8 mouse cellular contexts compared by ENCODE assay signal in genomic region chr4:94746387-94746811, GRCm38 (mm10). TPM values are rescaled to one million over a fixed set of nuclear protein-coding genes. Genes with fewer than 3 reads are reported as not detected.
DNase-seq lines count a peak whose midpoint lies in the region; ATAC-seq and TF ChIP-seq lines count a peak whose summit lies in the region.

No protein-coding gene starts in this region.

- WGBS in heart, adult 2 months, result 24% methylated on average over 7 of the region's 7 CpGs
- 46% methylated on average over 7 of the region's 7 CpGs for WGBS in kidney, postnatal 0 days
- WGBS in cerebellum, adult 2 months, result 26% methylated on average over 7 of the region's 7 CpGs

- no peak overlapping the region for H3K4me2 ChIP-seq in kidney, postnatal 0 days (ENCODE audit: low read length)

- H3K27me3 ChIP-seq in heart, adult 2 months (ENCODE audit: control insufficient read depth, insufficient read depth, low read length), result no peaks in the 10 kb centered on the region
- no peaks in the 10 kb centered on the region for H3K27me3 ChIP-seq in kidney, postnatal 0 days (ENCODE audit: insufficient read depth, low read length)
- no peaks in the 10 kb centered on the region for H3K27me3 ChIP-seq in cerebellum, adult 2 months (ENCODE audit: control insufficient read depth, insufficient read depth, low read length)

- intact Hi-C loops in heart, adult 2 months (cut with DNase I), result loop anchor here (1.0 to 5.0 kb wide), 4 partner anchors 31 to 156 kb away; no protein-coding TSS in a partner anchor

- TF ChIP-seq CTCF in heart, adult 2 months (IDR thresholded peaks at IDR 0.05), result no peak
- TF ChIP-seq CTCF in kidney, postnatal 0 days (IDR thresholded peaks at IDR 0.05; ENCODE audit: low read depth), result no peak
- no peak for TF ChIP-seq CTCF in cerebellum, adult 2 months (IDR thresholded peaks at IDR 0.05; ENCODE audit: borderline replicate concordance, insufficient read depth, low read depth, low read length)

- peak overlapping the region; percentile 81 for H3K27ac ChIP-seq in heart, adult 2 months
- 0 out of 2 replicates have a peak overlapping the region, but pooled peaks have one; percentile 36 for H3K27ac ChIP-seq in kidney, postnatal 0 days
- H3K27ac ChIP-seq in cerebellum, adult 2 months (ENCODE audit: insufficient read depth, low read length), result no peak overlapping the region

- no peak overlapping the region for H3K4me3 ChIP-seq in heart, adult 2 months
- no peak overlapping the region for H3K4me3 ChIP-seq in kidney, postnatal 0 days (replicated peaks; ENCODE audit: low read depth, low read length)
- no peak overlapping the region for H3K4me3 ChIP-seq in cerebellum, adult 2 months (replicated peaks; ENCODE audit: insufficient read depth, low read depth, low read length)

- peaks cover 37% of the 10 kb centered on the region for H3K36me3 ChIP-seq in heart, adult 2 months (ENCODE audit: control insufficient read depth, insufficient read depth, low read length)
- H3K36me3 ChIP-seq in kidney, postnatal 0 days (ENCODE audit: insufficient read depth, low read length), result no peaks in the 10 kb centered on the region

- no peak; the same call in 1 of the 2 replicates for ATAC-seq in kidney, postnatal 0 days (replicated peaks; ENCODE audit: low FRiP score, low read depth)

- TF ChIP-seq POLR2A in heart, adult 2 months (IDR thresholded peaks at IDR 0.05; ENCODE audit: insufficient read depth, low read depth, low read length), result peak; percentile 76
- TF ChIP-seq POLR2A in cerebellum, adult 2 months (IDR thresholded peaks at IDR 0.05; ENCODE audit: borderline replicate concordance, insufficient read depth, low read length), result no peak

- H3K4me1 ChIP-seq in heart, adult 2 months (ENCODE audit: control insufficient read depth, insufficient read depth, low read length), result peaks cover 15% of the 10 kb centered on the region
- H3K4me1 ChIP-seq in kidney, postnatal 0 days (replicated peaks; ENCODE audit: insufficient read depth, low read length), result no peaks in the 10 kb centered on the region
- no peaks in the 10 kb centered on the region for H3K4me1 ChIP-seq in cerebellum, adult 2 months (ENCODE audit: control insufficient read depth, insufficient read depth, low read length)

- DNase-seq in embryo, embryonic 10.5 days (ENCODE audit: low spot score), result peak; percentile 9
- no peak for DNase-seq in embryo, embryonic 9.5 days (ENCODE audit: extremely low spot score)
- DNase-seq in heart, adult 2 months, result peak; percentile 74 to 89
- DNase-seq in kidney, postnatal 0 days (ENCODE audit: low spot score), result peak; percentile 72
- peak; percentile 88 for DNase-seq in lung, postnatal 36 days
- DNase-seq in thymus, postnatal 4 days, result no peak
- DNase-seq in cerebellum, adult 2 months, result no peak
- no peak for DNase-seq in layer of hippocampus, postnatal 25 days (ENCODE audit: extremely low spot score in 1 of 2, low spot score in 1 of 2)

- TF ChIP-seq EP300 in heart, adult 2 months (IDR thresholded peaks at IDR 0.05; ENCODE audit: insufficient read depth, low read depth, low read length), result peak; percentile 73

- no peaks in the 10 kb centered on the region for H3K9me3 ChIP-seq in kidney, postnatal 0 days (replicated peaks; ENCODE audit: low read length)

- peaks cover 4% of the 10 kb centered on the region; the same call in 1 of the 2 replicates for H3K79me2 ChIP-seq in heart, adult 2 months (replicated peaks; ENCODE audit: control insufficient read depth, insufficient read depth, low read length)

- H3K9ac ChIP-seq in heart, adult 2 months (ENCODE audit: low read depth, low read length), result no peak overlapping the region
- no peak overlapping the region for H3K9ac ChIP-seq in kidney, postnatal 0 days (ENCODE audit: low read depth, low read length)

RNA-seq across cellular contexts. Expression of gene Tek, which starts 7.3 kb away (rescaled TPM):
- total RNA-seq in heart, adult 2 months (2021), result 10 to 100 TPM; 37.0 to 40.3 TPM
- 16.8 and 33.1 TPM in 2 replicates for polyA plus RNA-seq in heart, adult 2 months (2012; rRNA removed)
- 26.8 and 27.7 TPM in 2 replicates for polyA plus RNA-seq in kidney, postnatal 0 days (2015; fragmentation: Nextera tagmentation; extraction: Ambion mirVana)
- polyA plus RNA-seq in cerebellum, adult 2 months (2012; rRNA removed), result 7.6 and 8.7 TPM in 2 replicates
- 10 to 100 TPM in 1 of 2 experiments, 1 to 10 TPM in 1; 6.7 to 11.2 TPM for total RNA-seq in layer of hippocampus, postnatal 25 days (2021)

Comparison
In these comparisons a context has a peak if more than half of its experiments do, and no peak if none do; other contexts are left out.
1. DNase-seq: peak in embryo, embryonic 10.5 days (single experiment), heart, adult 2 months (2 of 2), kidney, postnatal 0 days (single experiment) and lung, postnatal 36 days (single experiment); none in embryo, embryonic 9.5 days (single experiment), thymus, postnatal 4 days (single experiment), cerebellum, adult 2 months (0 of 2) and layer of hippocampus, postnatal 25 days (0 of 2).